Mouse (Mus musculus): ENCODE measurements at regions not wholly inside any gene's neighbourhood (a gene's known extent, or its start where the extent isn't known, plus 50 kb on each side); places are given as distances from the start of the nearest gene placed in this dataset.

DNA sequence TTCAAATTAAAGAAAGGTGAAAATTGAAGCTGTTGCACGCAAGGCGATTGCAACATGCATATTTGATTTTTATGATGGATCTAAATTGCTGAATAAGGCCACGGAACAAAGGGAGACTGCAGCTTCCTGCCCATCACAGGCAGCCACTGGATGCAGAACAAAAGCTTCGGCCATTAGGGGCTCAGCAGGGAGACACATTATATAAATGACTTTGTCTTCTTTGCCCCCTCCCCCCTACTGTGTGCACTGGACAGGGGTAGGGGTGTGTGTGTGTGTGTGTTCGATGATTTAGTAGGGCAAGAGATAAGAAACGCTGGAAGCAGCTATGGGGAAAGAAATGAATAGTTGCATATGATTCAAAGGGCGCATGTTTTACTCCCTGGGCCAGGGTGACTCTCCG, 481.2 kb upstream of the Pmfbp1 start:
- in situ Hi-C loops (cut with MboI, MseI) = no loop called here

DNA sequence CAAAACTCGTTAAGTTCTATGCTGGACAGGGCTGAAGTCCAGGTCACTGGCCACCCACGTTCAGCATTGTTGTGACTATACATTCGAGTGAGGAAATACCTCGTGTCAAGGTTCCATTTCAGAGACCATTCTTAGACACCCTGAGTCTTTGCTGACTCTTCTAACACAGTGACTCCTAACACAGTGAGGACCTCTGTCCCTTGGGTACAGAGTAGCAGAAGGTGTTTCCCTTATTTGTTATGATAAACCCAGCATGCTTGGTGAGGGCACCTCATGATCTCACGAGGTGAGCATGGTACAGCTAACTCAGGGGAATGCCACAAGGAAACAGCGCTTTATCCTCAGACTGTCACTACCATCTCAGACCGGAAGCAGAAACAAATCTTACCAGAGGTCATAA, 480.2 kb upstream of the Pmfbp1 start:
- in situ Hi-C loops (cut with MboI, MseI) = no loop called here

GRCm38 (mm10) chr8:109014746-109015145, 479.1 kb upstream of the Pmfbp1 start:
- in situ Hi-C loops (cut with MboI, MseI) = no loop called here

- in situ Hi-C loops (cut with MboI, MseI) = no loop called here
These were observed 474.3 kb upstream of the Pmfbp1 start for GRCm38 (mm10) chr8:109019565-109019964.

DNA sequence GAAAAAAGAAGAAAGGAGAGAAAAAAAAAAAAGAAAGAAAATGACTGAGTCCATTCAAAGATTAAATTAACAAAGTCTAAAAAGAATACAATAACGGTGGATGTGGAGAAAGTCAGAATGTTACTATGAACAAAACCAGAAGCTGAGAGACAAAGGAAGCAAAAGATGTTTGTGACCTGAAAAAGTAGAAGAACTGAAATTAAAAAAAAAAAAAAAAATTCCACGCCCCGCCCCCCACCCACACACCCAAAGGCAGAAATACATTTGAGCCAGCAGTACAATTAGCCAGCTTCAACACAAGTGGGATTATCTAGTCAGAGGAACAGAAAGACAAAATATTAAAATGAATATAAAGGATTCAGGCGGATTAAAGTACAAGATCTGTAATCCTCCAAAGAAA, 473.7 kb upstream of the Pmfbp1 start:
- in situ Hi-C loops (cut with MboI, MseI) = no loop called here

- in situ Hi-C loops (cut with MboI, MseI) = no loop called here
These were observed 465.9 kb upstream of the Pmfbp1 start for GRCm38 (mm10) chr8:109027923-109028322.

DNA sequence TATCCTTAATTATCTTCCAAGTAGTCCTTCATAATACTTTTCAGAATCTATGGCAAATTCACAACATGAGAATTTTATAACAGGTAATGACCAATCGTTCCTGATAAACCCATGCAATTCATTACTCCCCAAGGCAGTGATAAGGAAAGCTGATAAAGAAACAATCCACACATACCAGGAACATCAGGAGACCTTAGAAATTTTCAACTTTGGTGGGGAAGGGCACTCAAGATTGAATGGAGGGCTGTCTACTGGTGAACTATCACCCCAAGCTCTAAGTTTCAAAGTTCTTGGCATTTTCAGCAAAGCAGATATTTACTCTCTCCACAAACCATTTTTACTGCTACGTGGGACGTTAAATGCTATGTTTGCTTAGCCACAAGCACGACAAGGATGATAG, 440.2 kb upstream of the Pmfbp1 start:
- in situ Hi-C loops (cut with MboI, MseI) = no loop called here

DNA sequence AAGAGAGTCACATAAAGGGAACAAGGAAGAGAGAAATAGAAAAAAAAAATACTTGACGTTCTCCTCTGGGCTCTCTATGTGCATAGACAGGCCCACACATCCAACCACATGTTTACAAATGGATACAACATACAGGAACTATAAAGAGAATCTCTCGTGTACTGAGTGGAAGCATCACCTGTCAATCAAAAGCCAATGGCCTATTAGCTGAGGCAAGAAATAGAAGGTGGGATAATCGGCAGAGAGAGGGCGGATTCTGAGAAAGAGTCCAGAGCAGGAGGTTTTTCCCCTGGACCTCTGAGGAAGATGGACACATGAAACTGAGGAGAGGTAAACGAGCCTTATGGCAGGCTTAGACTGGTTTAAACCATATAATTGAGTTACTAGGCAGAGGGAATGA, 434.7 kb upstream of the Pmfbp1 start:
- in situ Hi-C loops (cut with MboI, MseI) = no loop called here

DNA sequence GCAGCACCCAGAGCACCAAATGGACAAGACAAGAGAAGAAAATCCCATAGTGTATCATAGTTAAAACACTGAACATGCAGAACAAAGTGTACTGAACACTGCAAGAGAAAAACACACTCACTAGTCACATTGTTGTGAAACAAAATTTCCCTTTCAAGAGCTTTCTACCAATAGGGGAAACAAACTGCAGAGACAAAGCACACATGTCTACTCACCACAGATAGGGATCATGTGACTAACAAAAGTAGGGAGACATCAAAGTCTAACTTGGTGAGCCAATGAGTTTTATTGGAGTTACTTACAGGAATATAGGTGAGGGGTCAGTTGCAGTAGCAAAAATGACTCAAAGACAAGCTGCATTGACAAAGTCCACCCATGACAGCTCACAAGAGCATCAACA, 431.5 kb upstream of the Pmfbp1 start:
- in situ Hi-C loops (cut with MboI, MseI) = no loop called here

DNA sequence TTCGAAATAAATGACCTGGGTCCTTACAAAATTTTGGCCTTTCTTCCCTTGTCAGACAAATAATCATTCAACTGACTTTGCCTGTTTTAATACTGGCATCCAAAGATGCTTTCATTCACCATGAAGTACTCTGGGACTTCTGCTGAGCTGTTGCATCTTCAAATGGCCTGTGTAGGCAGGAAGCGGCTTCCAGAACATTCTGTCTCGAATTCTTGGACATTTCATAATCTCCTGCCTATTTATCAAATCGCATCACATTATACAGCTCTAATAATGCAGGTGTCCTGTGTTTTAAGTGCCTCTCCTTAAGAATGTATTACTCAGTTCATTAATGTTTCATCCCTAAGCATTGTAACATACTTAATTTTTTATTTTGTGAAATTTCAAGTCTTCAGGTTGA, 420.1 kb upstream of the Pmfbp1 start:
- in situ Hi-C loops (cut with MboI, MseI) = no loop called here

- in situ Hi-C loops (cut with MboI, MseI) = no loop called here
These were observed 418.8 kb upstream of the Pmfbp1 start for GRCm38 (mm10) chr8:109075006-109075405.

DNA sequence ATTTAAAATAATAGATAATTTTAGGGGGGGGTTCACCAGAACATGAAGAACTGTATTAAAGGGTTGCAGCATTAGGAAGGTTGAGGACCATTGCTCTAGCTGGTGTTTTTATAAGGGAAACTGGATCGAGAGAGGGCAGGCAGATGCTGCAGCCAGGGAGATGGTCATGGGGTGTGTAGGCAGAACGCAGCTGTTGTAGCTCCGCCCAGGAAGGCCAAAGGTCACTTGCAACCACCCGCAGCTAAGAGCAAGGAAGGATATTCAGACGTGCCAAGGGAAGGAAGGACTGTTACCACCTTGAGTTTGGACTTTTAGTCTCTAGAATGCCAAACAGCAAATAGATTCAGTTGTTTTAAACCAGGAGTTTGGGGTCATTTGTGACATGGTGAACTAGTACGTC, 414.6 kb upstream of the Pmfbp1 start:
- in situ Hi-C loops (cut with MboI, MseI) = no loop called here

GRCm38 (mm10) chr8:109081295-109081694, 412.5 kb upstream of the Pmfbp1 start:
- in situ Hi-C loops (cut with MboI, MseI) = no loop called here

GRCm38 (mm10) chr8:109085134-109085533, 408.7 kb upstream of the Pmfbp1 start:
- in situ Hi-C loops (cut with MboI, MseI) = no loop called here

DNA sequence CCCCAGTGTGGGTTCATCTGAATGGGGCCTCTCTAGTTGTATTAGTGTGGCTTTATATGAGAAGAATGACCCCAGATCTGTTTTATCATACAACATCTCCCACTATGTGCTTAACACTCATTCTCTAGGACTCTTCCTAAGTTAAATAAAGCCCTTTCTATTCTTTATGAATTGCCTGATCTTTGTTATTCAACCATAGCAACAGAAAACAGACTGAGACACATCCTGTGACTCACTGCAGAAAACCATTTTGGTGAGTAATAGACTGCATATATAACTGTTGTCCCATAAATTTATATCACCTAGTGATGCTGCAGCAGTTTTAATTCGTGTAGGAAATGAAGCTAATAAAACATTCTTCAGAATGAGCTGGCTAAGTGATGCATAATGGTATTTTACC, 406.0 kb upstream of the Pmfbp1 start:
- in situ Hi-C loops (cut with MboI, MseI) = no loop called here

- in situ Hi-C loops (cut with MboI, MseI) = no loop called here
These were observed 394.2 kb upstream of the Pmfbp1 start for GRCm38 (mm10) chr8:109099671-109100070.

- in situ Hi-C loops (cut with MboI, MseI) = no loop called here
These were observed 392.4 kb upstream of the Pmfbp1 start for GRCm38 (mm10) chr8:109101416-109101815.

GRCm38 (mm10) chr8:109104798-109105326, 389.0 kb upstream of the Pmfbp1 start:
- in situ Hi-C loops (cut with MboI, MseI) = loop anchor here (5.0 kb wide), 1 partner anchor 282 kb away; no protein-coding TSS in a partner anchor

- in situ Hi-C loops (cut with MboI, MseI) = loop anchor here (5.0 kb wide), 1 partner anchor 282 kb away; no protein-coding TSS in a partner anchor
These were observed 388.1 kb upstream of the Pmfbp1 start for GRCm38 (mm10) chr8:109105693-109106092.

DNA sequence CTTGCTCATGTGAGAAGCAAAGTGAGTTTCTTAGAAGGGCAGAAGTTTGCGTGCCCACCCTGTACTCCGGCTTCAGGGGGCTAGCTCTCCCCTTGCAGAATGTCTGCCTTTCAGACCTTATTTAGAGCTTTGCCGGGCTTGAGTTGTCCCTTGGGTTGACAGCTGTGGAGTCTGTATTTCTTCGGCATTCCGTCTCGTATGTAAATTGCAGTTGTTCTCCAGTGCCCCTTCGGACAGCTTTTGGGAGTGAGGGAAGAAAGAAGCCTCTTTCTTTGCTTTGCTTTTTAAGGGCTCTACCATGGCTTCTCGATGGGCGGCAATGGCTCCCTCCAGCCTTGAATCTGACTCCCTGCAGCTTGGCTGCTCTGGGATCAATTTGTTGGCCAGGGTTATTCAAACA, 386.9 kb upstream of the Pmfbp1 start:
- in situ Hi-C loops (cut with MboI, MseI) = loop anchor here (5.0 kb wide), 1 partner anchor 280 kb away; no protein-coding TSS in a partner anchor

DNA sequence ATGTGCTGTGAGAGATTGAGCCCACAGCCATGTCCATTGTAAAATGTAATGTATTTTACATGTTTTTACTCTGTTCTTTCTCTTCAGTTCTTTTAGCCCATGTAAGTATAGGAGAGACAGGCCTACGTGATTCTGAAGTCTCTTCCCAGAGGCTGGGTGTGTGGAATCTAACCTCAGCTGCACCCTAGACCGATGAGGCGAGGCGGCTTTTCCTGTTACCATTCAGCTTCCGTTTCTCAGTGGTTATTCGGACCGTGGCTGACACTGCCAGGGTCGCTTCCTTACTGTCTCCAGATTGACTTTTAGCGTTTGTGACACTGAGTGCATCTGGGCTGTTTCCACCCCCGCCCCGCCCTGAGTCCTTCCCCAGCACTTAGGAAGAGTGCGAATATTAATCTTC, 386.1 kb upstream of the Pmfbp1 start:
- in situ Hi-C loops (cut with MboI, MseI) = loop anchor here (5.0 kb wide), 1 partner anchor 280 kb away; no protein-coding TSS in a partner anchor

DNA sequence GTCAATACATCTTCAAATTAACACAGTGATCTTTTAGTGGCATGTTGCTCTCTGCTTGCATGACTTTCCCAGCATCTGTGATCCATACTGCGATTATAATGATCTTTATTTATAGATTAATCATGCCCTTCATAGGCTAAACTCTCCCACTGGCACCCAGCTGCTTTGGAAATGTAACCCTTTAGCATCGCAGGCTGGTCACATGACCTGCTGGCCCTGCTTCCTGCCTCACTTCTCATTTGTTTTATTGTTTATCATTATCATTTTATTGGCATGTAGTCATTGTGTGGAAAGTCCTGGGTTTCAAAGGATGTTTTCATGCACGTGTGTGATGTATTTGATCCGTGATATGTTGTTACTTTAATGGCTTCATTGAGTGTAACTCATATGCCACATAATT, 384.4 kb upstream of the Pmfbp1 start:
- in situ Hi-C loops (cut with MboI, MseI) = loop anchor here (5.0 kb wide), 1 partner anchor 278 kb away; no protein-coding TSS in a partner anchor

DNA sequence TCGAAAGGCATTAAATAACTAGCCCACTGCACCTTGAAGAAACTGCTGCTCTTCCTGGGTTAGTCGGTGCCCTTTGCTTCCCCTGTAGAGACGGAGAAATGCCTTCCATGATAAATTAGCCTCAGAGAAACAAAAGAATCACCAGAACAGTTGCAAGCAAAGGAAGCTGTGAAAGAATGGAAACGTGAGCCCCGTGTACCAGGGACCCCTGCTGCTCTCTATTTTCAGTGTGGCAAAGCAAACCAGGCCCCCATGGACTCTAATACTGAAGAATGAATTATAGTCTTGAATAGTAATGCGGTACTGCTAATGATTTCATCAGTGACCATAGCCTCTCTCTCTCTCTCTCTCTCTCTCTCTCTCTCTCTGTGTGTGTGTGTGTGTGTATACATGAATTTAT, 372.1 kb upstream of the Pmfbp1 start:
- in situ Hi-C loops (cut with MboI, MseI) = no loop called here

GRCm38 (mm10) chr8:109142495-109143158, 351.2 kb upstream of the Pmfbp1 start:
- in situ Hi-C loops (cut with MboI, MseI) = no loop called here

Measured in T-helper 2 cell (primary cell).